Mouse (Mus musculus): Measurements from ENCODE around the gene 4931422A03Rik.

- TF ChIP-seq POLR2A (IDR thresholded peaks at IDR 0.05; ENCODE audit: insufficient read length, low read depth) = no peak
- no peak for TF ChIP-seq MYOD1 (IDR thresholded peaks at IDR 0.05; ENCODE audit: control insufficient read depth in 1 of 3, insufficient read length in 2 of 3, low read depth in 2 of 3)
- no peak for TF ChIP-seq MAX (IDR thresholded peaks at IDR 0.05; ENCODE audit: low read depth)
- TF ChIP-seq USF1 (IDR thresholded peaks at IDR 0.05; ENCODE audit: low read depth) = no peak
- TF ChIP-seq POLR2AphosphoS2 (IDR thresholded peaks at IDR 0.05; ENCODE audit: insufficient read length, low read depth) = no peak
Observed at GRCm38 (mm10) chr2:104036316-104036715, 8.2 kb upstream of the 4931422A03Rik start.

All from myocyte (in vitro differentiated cells).